Mouse (Mus musculus) activated CD4-positive, CD25-positive, alpha-beta regulatory T cell (primary cell): ENCODE results near the gene Isoc2a. TPM values are rescaled to one million over a fixed set of nuclear protein-coding genes. Genes with fewer than 3 reads are reported as not detected.

Experiments used
- polyA plus RNA-seq, 2 experiments: library from polyadenylated mRNA; unstranded; fragments of 100-300 nt; shearing (Covaris generic); gene quantifications; one replicate each; pipeline ENCODE4 v1.2.1; 2017

Isoc2a gene
- under 1 TPM; 0.37 to 0.84 TPM for polyA plus RNA-seq

DNA sequence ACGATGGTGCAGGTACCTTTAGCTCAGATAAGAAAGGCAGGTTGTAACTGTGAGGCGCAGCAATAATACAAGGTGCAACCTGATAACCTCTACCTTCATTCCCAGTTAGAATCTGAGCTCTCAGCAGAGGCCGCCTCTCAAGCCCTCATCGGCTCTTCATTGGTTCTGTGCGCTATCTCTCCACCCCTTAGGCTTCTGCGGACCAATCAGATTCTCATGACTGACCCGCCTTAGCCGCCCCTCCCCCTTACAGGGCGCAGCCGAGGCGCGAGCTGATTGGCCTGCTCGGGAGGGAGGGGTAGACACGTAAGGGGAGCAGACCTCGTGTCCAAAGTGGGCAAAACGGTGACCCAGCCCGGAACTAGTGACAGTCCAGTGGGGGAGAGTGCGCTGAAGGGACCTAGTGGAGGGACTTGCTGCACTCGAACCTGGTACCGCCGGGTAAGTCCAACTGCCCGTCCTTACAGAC is at the start of gene Isoc2a:
Gene Isoc2a (plus strand): TSS at position 401 of the 469 bp plus-strand sequence.

DNA sequence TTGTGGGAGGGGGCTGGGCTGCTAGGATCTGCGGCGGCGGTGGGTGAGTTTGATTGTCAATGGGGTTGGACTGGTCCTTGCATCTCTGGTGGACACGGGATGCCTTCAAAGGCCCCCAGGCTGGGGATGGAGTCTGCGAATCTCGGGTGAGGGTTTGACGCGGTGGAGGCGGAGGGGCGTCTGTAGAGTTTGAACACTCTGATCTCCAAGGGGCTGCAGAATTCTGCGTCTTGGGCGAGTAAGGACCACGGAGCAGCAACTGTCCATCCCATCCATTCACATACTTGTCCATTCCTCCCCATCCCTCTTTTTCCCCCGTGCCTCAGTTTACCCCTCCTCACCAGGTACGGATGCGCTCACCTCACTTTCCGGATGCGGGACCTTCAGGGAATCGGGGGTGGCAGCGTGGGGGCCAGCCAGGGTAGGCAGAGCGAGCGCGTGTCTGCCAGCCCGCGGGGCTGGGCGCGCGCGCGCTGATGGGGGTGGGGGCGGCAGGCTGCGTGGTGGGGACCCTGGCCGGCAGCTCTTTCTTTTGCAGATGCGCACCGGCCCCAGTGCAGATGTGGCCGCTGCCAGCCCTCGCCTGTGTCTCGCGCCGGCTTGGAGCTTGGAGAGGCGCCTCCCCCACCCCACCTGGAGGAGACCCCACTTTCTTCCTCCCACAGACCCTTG is 32.6 kb upstream of the Isoc2a start, which contains the start of gene Shisa7:
Gene Shisa7 (minus strand): TSS at position 452 of the 672 bp plus-strand sequence.

DNA sequence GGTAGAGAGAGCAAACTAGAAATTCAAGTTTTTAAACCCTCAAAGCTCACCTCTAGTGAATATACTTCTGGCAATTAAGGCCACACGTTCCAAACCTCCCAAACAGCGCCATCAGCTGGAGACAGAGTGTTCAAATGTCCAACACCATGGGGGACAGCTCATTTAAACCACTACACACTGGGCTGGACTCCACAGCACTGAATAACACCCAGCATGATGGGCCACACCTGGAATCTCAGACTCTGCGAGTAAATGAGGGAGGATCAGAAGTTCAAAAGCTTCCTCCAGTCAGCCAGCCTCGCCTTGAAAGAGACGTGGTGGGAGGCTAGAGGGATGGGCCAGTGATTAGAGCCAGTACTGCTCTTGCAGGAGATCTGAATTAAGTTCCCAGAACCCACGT is 6.8 kb upstream of the Isoc2a start, which contains the start of gene Isoc2b:
Gene Isoc2b (minus strand): TSS at position 126 of the 400 bp plus-strand sequence.

DNA sequence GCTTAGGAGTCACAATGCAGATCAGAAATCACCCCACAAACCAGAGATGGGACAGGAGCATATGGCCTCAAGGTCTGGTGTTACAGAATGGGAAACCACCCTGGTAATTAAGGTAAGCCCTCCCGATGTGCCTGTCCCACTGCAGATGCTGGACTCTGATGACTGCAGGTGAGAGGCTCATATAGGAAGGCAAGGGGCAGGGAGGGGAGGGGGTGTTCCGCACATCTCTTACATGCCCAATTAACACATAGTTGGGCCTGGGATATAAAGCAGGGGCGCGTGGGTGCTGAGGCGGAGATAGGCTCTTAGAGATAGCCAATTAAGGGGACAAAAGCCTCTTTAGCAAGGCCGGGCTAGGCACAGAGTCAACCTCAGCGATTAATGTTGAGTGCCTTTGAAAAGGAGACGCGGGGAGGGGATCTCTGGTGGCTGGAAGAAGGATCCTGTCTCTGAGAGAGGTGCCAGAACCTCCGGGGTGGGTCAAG is 29.6 kb downstream of the Isoc2a start, which contains the start of gene Gm36210:
Gene Gm36210 (minus strand): TSS at position 51 of the 485 bp plus-strand sequence.

GRCm38 (mm10) chr7:4915007-4915665 is 38.2 kb downstream of the Isoc2a start, which contains the start of gene Zfp628:
Gene Zfp628, plus strand, starts transcription at chr7:4915217.

GRCm38 (mm10) chr7:4921824-4922482 is 45.0 kb downstream of the Isoc2a start, which contains the start of gene Nat14:
Gene Nat14, plus strand, starts transcription at chr7:4922028.

DNA sequence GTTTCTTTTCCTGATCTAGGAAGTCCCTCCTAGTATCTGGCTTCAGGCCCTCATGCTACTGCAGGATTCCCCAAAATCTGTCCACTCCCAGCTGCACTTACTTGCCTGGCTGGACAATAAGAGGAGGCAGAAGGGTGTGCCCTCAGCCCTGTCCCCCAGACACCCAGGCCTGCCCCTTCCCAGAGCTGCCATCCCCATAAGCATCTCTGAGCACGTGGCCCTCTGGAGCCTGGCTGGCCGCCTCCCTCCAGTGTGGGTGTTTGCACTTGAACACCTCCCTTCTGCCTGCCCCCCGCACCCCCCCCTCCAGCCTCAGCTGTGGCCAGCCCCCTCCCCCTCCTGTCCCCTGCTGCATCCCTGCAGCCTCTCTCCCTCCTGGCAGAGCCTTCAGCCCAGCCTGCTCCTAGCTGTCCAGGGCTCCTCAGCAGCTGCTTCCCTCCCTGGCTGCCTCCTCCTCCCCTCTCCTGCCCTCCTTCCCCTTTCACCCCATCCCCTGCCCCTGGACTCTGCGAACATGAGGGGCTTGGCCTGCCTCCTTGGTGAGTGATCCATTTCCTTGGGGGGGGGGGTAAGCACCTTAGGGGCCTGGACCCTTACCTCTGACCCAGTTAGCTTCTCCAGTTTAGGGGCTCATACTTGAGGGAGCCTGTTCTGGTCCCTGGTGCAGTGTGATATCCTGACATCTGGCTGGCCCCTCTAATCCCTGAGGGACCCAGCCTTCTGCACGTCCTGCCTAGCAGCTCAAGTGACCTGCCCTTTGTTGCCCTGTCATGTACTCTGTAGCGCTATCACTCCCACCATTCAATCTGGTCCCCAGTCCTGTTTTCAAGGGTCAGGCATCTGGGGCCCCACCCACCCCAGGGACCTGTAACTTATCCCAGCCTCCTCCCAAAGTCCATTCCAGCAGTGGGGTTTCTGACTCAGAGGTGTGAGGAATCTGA is 48.8 kb downstream of the Isoc2a start, which contains the start of gene Ssc5d:
Gene Ssc5d (plus strand): TSS at position 345 of the 941 bp plus-strand sequence.

Other genes with a start within 250 kb of the Isoc2a start
- gene Tmem86b, start 245.7 kb upstream of the Isoc2a start, polyA plus RNA-seq = 10 to 100 TPM; 11.0 to 15.2 TPM
- 100 to 1,000 TPM; 185 to 259 TPM for gene Ppp6r1, start 218.1 kb upstream of the Isoc2a start, polyA plus RNA-seq
- 10 to 100 TPM; 53.0 to 59.9 TPM for gene Hspbp1, start 192.1 kb upstream of the Isoc2a start, polyA plus RNA-seq
- under 1 TPM in 1 of 2 experiments, not detected in 1; 0.61 TPM for gene Brsk1, start 186.5 kb upstream of the Isoc2a start, polyA plus RNA-seq
- under 1 TPM in 1 of 2 experiments, not detected in 1; 0.25 TPM for gene Tmem150b, start 151.9 kb upstream of the Isoc2a start, polyA plus RNA-seq
- gene Kmt5c, start 137.0 kb upstream of the Isoc2a start, polyA plus RNA-seq = 10 to 100 TPM; 26.0 to 45.1 TPM
- gene Cox6b2, start 124.1 kb upstream of the Isoc2a start, polyA plus RNA-seq = 1 to 10 TPM; 3.0 to 9.5 TPM
- gene Fam71e2, start 105.9 kb upstream of the Isoc2a start, polyA plus RNA-seq = not detected
- gene Il11, start 94.3 kb upstream of the Isoc2a start, polyA plus RNA-seq = under 1 TPM; 0.16 to 0.20 TPM
- gene Tmem190, start 94.2 kb upstream of the Isoc2a start, polyA plus RNA-seq = not detected
- 1 to 10 TPM; 5.5 to 8.8 TPM for gene Tmem238, start 87.5 kb upstream of the Isoc2a start, polyA plus RNA-seq
- 100 to 1,000 TPM; 316 to 505 TPM for gene Rpl28, start 84.3 kb upstream of the Isoc2a start, polyA plus RNA-seq
- 100 to 1,000 TPM; 126 to 185 TPM for gene Ube2s, start 64.6 kb upstream of the Isoc2a start, polyA plus RNA-seq
- not detected for gene Shisa7, start 32.5 kb upstream of the Isoc2a start, polyA plus RNA-seq
- gene Isoc2b, start 6.9 kb upstream of the Isoc2a start, polyA plus RNA-seq = 10 to 100 TPM; 46.9 to 52.2 TPM
- under 1 TPM in 1 of 2 experiments, not detected in 1; 0.32 TPM for gene Gm36210, start 29.4 kb downstream of the Isoc2a start, polyA plus RNA-seq
- gene Zfp628, start 38.1 kb downstream of the Isoc2a start, polyA plus RNA-seq = 1 to 10 TPM; 2.2 to 3.1 TPM
- under 1 TPM; 0.49 to 0.79 TPM for gene Nat14, start 44.9 kb downstream of the Isoc2a start, polyA plus RNA-seq
- not detected for gene Ssc5d, start 48.6 kb downstream of the Isoc2a start, polyA plus RNA-seq
- not detected for gene Sbk2, start 87.3 kb downstream of the Isoc2a start, polyA plus RNA-seq
- gene Sbk3, start 94.0 kb downstream of the Isoc2a start, polyA plus RNA-seq = under 1 TPM in 1 of 2 experiments, not detected in 1; 0.05 TPM
- 10 to 100 TPM; 17.7 to 19.5 TPM for gene Zfp579, start 119.0 kb downstream of the Isoc2a start, polyA plus RNA-seq
- gene Zfp524, start 137.3 kb downstream of the Isoc2a start, polyA plus RNA-seq = 10 to 100 TPM; 31.1 to 33.7 TPM
- 10 to 100 TPM; 33.4 to 36.2 TPM for gene Fiz1, start 137.5 kb downstream of the Isoc2a start, polyA plus RNA-seq
- 10 to 100 TPM in 1 of 2 experiments, 1 to 10 TPM in 1; 6.4 to 29.3 TPM for gene Gm44973, start 138.3 kb downstream of the Isoc2a start, polyA plus RNA-seq
- gene Zfp865, start 143.2 kb downstream of the Isoc2a start, polyA plus RNA-seq = 10 to 100 TPM; 10.4 to 11.4 TPM
- gene Ccdc106, start 143.4 kb downstream of the Isoc2a start, polyA plus RNA-seq = under 1 TPM; 0.18 to 0.86 TPM
- not detected for gene 4632433K11Rik, start 157.0 kb downstream of the Isoc2a start, polyA plus RNA-seq
- gene Zfp784, start 161.3 kb downstream of the Isoc2a start, polyA plus RNA-seq = 1 to 10 TPM; 3.4 to 4.9 TPM
- 10 to 100 TPM in 1 of 2 experiments, 1 to 10 TPM in 1; 8.3 to 15.8 TPM for gene Zfp580, start 174.4 kb downstream of the Isoc2a start, polyA plus RNA-seq
- gene U2af2, start 185.0 kb downstream of the Isoc2a start, polyA plus RNA-seq = 10 to 100 TPM; 87.8 to 91.8 TPM
- gene Epn1, start 203.1 kb downstream of the Isoc2a start, polyA plus RNA-seq = 10 to 100 TPM; 27.6 to 38.0 TPM
- gene Rfpl4, start 239.8 kb downstream of the Isoc2a start, polyA plus RNA-seq = not detected
- under 1 TPM in 1 of 2 experiments, not detected in 1; 0.31 TPM for gene Rasl2-9, start 248.8 kb downstream of the Isoc2a start, polyA plus RNA-seq